Mouse (Mus musculus) neural tube, embryonic 12.5 days (tissue): ENCODE results near the gene Atad1. TPM values are rescaled to one million over a fixed set of nuclear protein-coding genes. Genes with fewer than 3 reads are reported as not detected.

Source experiments
- ATAC-seq: fragments of 200-750 bp; cut with Nextera tagmentation; 2 replicates; pipeline ENCODE4 v1.8.0; 2017; ENCODE audit warnings: low read depth, mild to moderate bottlenecking, moderate TSS enrichment, moderate library complexity; ENCODE audit not compliant: low FRiP score
- H3K27ac ChIP-seq: fragments of 300-500 bp; sonication (generic); 2 replicates; pipeline ENCODE4 v1.5.1; 2016
- H3K27me3 ChIP-seq: fragments of 300-500 bp; sonication (generic); replicated peaks from 2 replicates; pipeline ENCODE4 v1.6.1; 2016; ENCODE audit warnings: mild to moderate bottlenecking
- H3K36me3 ChIP-seq: fragments of 300-500 bp; sonication (generic); 2 replicates; pipeline ENCODE4 v1.6.1; 2016; ENCODE audit warnings: mild to moderate bottlenecking
- H3K4me1 ChIP-seq: fragments of 300-500 bp; sonication (generic); 2 replicates; pipeline ENCODE4 v1.6.1; 2016
- H3K4me2 ChIP-seq: fragments of 300-500 bp; sonication (generic); replicated peaks from 2 replicates; pipeline ENCODE4 v1.6.1; 2016; ENCODE audit warnings: mild to moderate bottlenecking
- H3K4me3 ChIP-seq: fragments of 300-500 bp; sonication (generic); 2 replicates; pipeline ENCODE4 v1.5.1; 2016
- H3K9ac ChIP-seq: fragments of 300-500 bp; sonication (generic); 2 replicates; pipeline ENCODE4 v1.6.1; 2016; ENCODE audit warnings: mild to moderate bottlenecking
- H3K9me3 ChIP-seq: fragments of 300-500 bp; sonication (generic); 2 replicates; pipeline ENCODE4 v1.6.1; 2016; ENCODE audit warnings: mild to moderate bottlenecking
- WGBS: fragments of 180-500 bp; shearing (Covaris S2); methylation state at CpG from one replicate; pipeline ENCODE4 v1.1.7; 2016; 5-methylcytosine and 5-hydroxymethylcytosine counted together
- polyA plus RNA-seq: library from polyadenylated mRNA; unstranded; fragments of >200 nt; fragmentation: Nextera tagmentation; extraction: Ambion mirVana; gene quantifications from 2 replicates; pipeline ENCODE4 v1.2.1, GENCODE M21; 2016

The Atad1 gene
- polyA plus RNA-seq, 1 experiment from 2014 or later, result 101 TPM

GRCm38 (mm10) chr19:32737844-32738243 lies 1.7 kb downstream of the Atad1 start:
- ATAC-seq, result no peak
- no peak overlapping the region for H3K9ac ChIP-seq
- 94% methylated on average over 7 of the region's 7 CpGs for WGBS
- no peaks in the 10 kb centered on the region for H3K4me1 ChIP-seq
- H3K4me3 ChIP-seq, result no peak overlapping the region
- H3K4me2 ChIP-seq, result no peak overlapping the region
- H3K9me3 ChIP-seq, result no peaks in the 10 kb centered on the region
- no peak overlapping the region for H3K27ac ChIP-seq
- H3K27me3 ChIP-seq, result no peaks in the 10 kb centered on the region
- no peaks in the 10 kb centered on the region for H3K36me3 ChIP-seq

- H3K4me3 ChIP-seq, result no peak overlapping the region
- no peak for ATAC-seq
These were observed 6.7 kb downstream of the Atad1 start for GRCm38 (mm10) chr19:32732922-32733321.

GRCm38 (mm10) chr19:32729785-32730184 lies 9.8 kb downstream of the Atad1 start:
- H3K9me3 ChIP-seq, result no peaks in the 10 kb centered on the region
- no peak for ATAC-seq
- no peak overlapping the region for H3K4me2 ChIP-seq
- WGBS, result 91% methylated on average over 4 of the region's 4 CpGs
- H3K27me3 ChIP-seq, result no peaks in the 10 kb centered on the region
- H3K36me3 ChIP-seq, result no peaks in the 10 kb centered on the region
- H3K27ac ChIP-seq, result no peak overlapping the region
- no peak overlapping the region for H3K4me3 ChIP-seq
- H3K9ac ChIP-seq, result no peak overlapping the region
- peaks cover 12% of the 10 kb centered on the region for H3K4me1 ChIP-seq

More at GRCm38 (mm10) chr19:32732922-32733321, 6.7 kb downstream of the Atad1 start:
- no peak overlapping the region for H3K27ac ChIP-seq
- H3K9ac ChIP-seq, result no peak overlapping the region
- H3K36me3 ChIP-seq, result no peaks in the 10 kb centered on the region
- no peak overlapping the region for H3K4me2 ChIP-seq
- no peaks in the 10 kb centered on the region for H3K4me1 ChIP-seq
- no peaks in the 10 kb centered on the region for H3K9me3 ChIP-seq
- H3K27me3 ChIP-seq, result no peaks in the 10 kb centered on the region

- Histone ChIP-seq H3K4me3 (peak overlapping the region; percentile 12; the same call in 1 of the 2 replicates), H3K27ac (no peak overlapping the region), H3K9ac (0 out of 2 replicates have a peak overlapping the region, but pooled peaks have one; percentile 9), H3K4me2 (peak overlapping the region; percentile 57), H3K4me1 (peaks cover 19% of the 10 kb centered on the region), H3K36me3 (no peaks in the 10 kb centered on the region), H3K9me3 (no peaks in the 10 kb centered on the region), H3K27me3 (no peaks in the 10 kb centered on the region)
- under 1% methylated on average over 22 of the region's 22 CpGs for WGBS
- peak; percentile 79 for ATAC-seq
These were observed 12.9 kb downstream of the Atad1 start for GRCm38 (mm10) chr19:32726451-32727325.

- no peak overlapping the region for H3K27ac ChIP-seq
- no peak overlapping the region for H3K9ac ChIP-seq
- WGBS, result 4% methylated on average over 7 of the region's 7 CpGs
- H3K27me3 ChIP-seq, result no peaks in the 10 kb centered on the region
- peak overlapping the region; percentile 2; the same call in 1 of the 2 replicates for H3K4me2 ChIP-seq
- H3K9me3 ChIP-seq, result no peaks in the 10 kb centered on the region
- H3K36me3 ChIP-seq, result no peaks in the 10 kb centered on the region
- no peak overlapping the region for H3K4me3 ChIP-seq
- peaks cover 19% of the 10 kb centered on the region for H3K4me1 ChIP-seq
- no peak for ATAC-seq
These were observed 15.8 kb downstream of the Atad1 start for GRCm38 (mm10) chr19:32723817-32724216.

- Histone ChIP-seq H3K36me3 (no peaks in the 10 kb centered on the region), H3K4me2 (no peak overlapping the region), H3K9ac (no peak overlapping the region), H3K27ac (no peak overlapping the region), H3K4me3 (no peak overlapping the region), H3K27me3 (no peaks in the 10 kb centered on the region), H3K4me1 (peaks cover 7% of the 10 kb centered on the region), H3K9me3 (no peaks in the 10 kb centered on the region)
- no peak for ATAC-seq
- 97% methylated on average over 1 of the region's 1 CpGs for WGBS
These were observed 19.3 kb downstream of the Atad1 start for GRCm38 (mm10) chr19:32720319-32720718.

- Histone ChIP-seq H3K9ac (no peak overlapping the region), H3K4me1 (no peaks in the 10 kb centered on the region), H3K36me3 (no peaks in the 10 kb centered on the region), H3K4me2 (no peak overlapping the region), H3K27me3 (no peaks in the 10 kb centered on the region), H3K27ac (no peak overlapping the region), H3K4me3 (no peak overlapping the region), H3K9me3 (no peaks in the 10 kb centered on the region)
- ATAC-seq, result no peak
- WGBS, result 65% methylated on average over 3 of the region's 3 CpGs
These were observed 22.0 kb downstream of the Atad1 start for GRCm38 (mm10) chr19:32717590-32717989.

GRCm38 (mm10) chr19:32715681-32716080 lies 23.9 kb downstream of the Atad1 start:
- Histone ChIP-seq H3K4me2 (no peak overlapping the region), H3K9ac (no peak overlapping the region), H3K9me3 (no peaks in the 10 kb centered on the region), H3K27me3 (no peaks in the 10 kb centered on the region), H3K4me3 (no peak overlapping the region), H3K4me1 (peaks cover 5% of the 10 kb centered on the region; the same call in 1 of the 2 replicates), H3K27ac (no peak overlapping the region), H3K36me3 (no peaks in the 10 kb centered on the region)
- ATAC-seq, result no peak

GRCm38 (mm10) chr19:32715201-32715600 lies 24.4 kb downstream of the Atad1 start:
- Histone ChIP-seq H3K4me1 (peaks cover 5% of the 10 kb centered on the region; the same call in 1 of the 2 replicates), H3K27me3 (no peaks in the 10 kb centered on the region), H3K4me2 (no peak overlapping the region), H3K36me3 (no peaks in the 10 kb centered on the region), H3K27ac (no peak overlapping the region), H3K9me3 (no peaks in the 10 kb centered on the region), H3K4me3 (no peak overlapping the region), H3K9ac (no peak overlapping the region)
- no peak for ATAC-seq
- WGBS, result 11% methylated on average over 3 of the region's 3 CpGs

GRCm38 (mm10) chr19:32713471-32713870 lies 26.1 kb downstream of the Atad1 start:
- no peaks in the 10 kb centered on the region for H3K9me3 ChIP-seq
- H3K9ac ChIP-seq, result no peak overlapping the region
- WGBS, result 82% methylated on average over 3 of the region's 3 CpGs
- no peak overlapping the region for H3K4me3 ChIP-seq
- no peak overlapping the region for H3K27ac ChIP-seq
- H3K4me1 ChIP-seq, result peaks cover 5% of the 10 kb centered on the region; the same call in 1 of the 2 replicates
- no peaks in the 10 kb centered on the region for H3K27me3 ChIP-seq
- H3K4me2 ChIP-seq, result no peak overlapping the region
- no peaks in the 10 kb centered on the region for H3K36me3 ChIP-seq
- ATAC-seq, result no peak

GRCm38 (mm10) chr19:32712588-32713042 lies 27.0 kb downstream of the Atad1 start:
- peak overlapping the region; percentile 78 for H3K4me3 ChIP-seq
- peak overlapping the region; percentile 71; the same call in 1 of the 2 replicates for H3K27ac ChIP-seq
- H3K9me3 ChIP-seq, result no peaks in the 10 kb centered on the region
- ATAC-seq, result peak; percentile 93
- no peaks in the 10 kb centered on the region for H3K36me3 ChIP-seq
- H3K4me2 ChIP-seq, result peak overlapping the region; percentile 68
- WGBS, result 0% methylated on average over 11 of the region's 11 CpGs
- peaks cover 5% of the 10 kb centered on the region; the same call in 1 of the 2 replicates for H3K4me1 ChIP-seq
- peak overlapping the region; percentile 87 for H3K9ac ChIP-seq
- no peaks in the 10 kb centered on the region for H3K27me3 ChIP-seq

GRCm38 (mm10) chr19:32711761-32712541 lies 27.6 kb downstream of the Atad1 start:
- under 1% methylated on average over 63 of the region's 63 CpGs for WGBS
- peak; percentile 98 for ATAC-seq
- no peaks in the 10 kb centered on the region for H3K9me3 ChIP-seq
- no peaks in the 10 kb centered on the region for H3K36me3 ChIP-seq
- peak overlapping the region; percentile 87 for H3K9ac ChIP-seq
- H3K4me2 ChIP-seq, result peak overlapping the region; percentile 68
- H3K4me1 ChIP-seq, result peaks cover 5% of the 10 kb centered on the region; the same call in 1 of the 2 replicates
- H3K27me3 ChIP-seq, result no peaks in the 10 kb centered on the region
- peak overlapping the region; percentile 78 for H3K4me3 ChIP-seq
- peak overlapping the region; percentile 71 for H3K27ac ChIP-seq
